Mouse (Mus musculus): ENCODE measurements around the gene Alyref.
"Not testable (repeated sequence)": the region's sequence is repeated elsewhere in the genome, so short reads cannot be mapped to it uniquely, and the experiment has no call there.

The Alyref gene

GRCm38 (mm10) chr11:120598990-120599549 is 905 bp upstream of the Alyref start:
- DNase-seq (ENCODE audit: low spot score): no peak

DNA sequence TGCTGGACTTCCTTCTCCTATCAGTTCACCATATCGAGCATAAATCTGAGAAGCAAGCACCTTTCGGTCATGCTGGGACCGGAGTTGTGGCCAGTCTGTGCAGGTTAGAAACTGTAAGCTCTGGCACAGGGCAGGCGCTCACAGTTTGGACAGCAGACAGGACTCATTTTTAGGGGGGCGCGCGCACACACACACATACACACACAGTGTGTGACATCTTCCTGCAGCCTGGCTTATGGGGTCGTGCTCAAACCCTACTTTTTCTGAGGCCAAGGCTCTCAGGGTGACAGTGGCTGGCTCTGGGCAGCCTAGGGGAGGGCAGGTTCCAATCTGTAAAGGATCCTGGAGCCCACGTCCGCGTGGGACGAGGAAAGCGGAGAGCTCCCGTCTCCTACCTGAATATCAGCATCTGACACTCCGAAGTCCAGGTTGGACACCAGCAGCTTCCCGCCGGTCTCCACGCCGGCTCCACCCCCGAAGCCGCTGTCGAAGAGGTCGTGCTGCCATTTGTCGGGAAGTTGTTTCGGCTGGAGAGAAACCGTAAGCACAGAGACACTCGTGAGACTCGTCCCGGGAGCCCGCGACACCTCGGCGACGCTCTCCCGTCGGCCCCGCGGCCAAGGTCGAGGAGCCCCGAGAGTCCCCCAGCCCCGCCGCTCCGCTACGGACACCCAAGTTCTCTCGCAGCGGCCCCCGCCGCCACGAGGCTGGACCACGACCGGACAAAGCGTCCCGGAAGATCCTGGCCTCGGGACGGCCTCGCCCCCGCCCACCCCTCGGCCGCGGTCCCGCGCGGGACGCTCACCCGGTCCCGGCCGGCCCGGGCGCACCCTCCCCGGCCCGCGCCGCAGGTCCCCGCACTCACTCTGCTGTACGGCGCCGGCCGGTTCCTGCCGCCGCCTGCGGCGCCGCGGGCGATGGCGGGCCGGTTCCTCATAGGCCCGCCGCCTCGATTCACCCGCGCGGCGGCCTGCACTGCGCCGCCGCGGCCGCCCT is 627 bp downstream of the Alyref start:
- no peak for DNase-seq (ENCODE audit: low spot score)

DNA sequence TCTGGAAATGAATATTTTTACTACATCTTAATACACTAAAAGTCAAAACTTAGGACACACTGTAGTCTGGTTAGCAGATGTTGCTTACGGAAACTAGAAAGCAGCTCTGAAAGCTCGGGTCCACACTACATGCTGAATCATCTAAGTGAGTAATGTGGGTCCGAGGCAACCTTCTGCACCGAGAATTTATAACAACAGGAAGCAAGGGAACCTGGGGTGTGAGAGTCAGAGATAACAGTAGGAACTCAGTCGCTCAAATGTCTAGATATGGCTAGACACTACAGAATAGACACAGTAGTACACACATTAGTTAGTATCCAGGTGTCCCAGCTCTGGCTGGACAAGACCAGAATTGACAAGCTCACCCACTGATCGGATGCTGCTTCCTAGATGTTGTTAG is 9.6 kb downstream of the Alyref start:
- DNase-seq (ENCODE audit: low spot score): no peak

- no peak for DNase-seq (ENCODE audit: low spot score)
Measured at GRCm38 (mm10) chr11:120583937-120584336, 14.2 kb downstream of the Alyref start.

GRCm38 (mm10) chr11:120582982-120583293 is 15.2 kb downstream of the Alyref start:
- not testable (repeated sequence) for DNase-seq (ENCODE audit: low spot score)

DNA sequence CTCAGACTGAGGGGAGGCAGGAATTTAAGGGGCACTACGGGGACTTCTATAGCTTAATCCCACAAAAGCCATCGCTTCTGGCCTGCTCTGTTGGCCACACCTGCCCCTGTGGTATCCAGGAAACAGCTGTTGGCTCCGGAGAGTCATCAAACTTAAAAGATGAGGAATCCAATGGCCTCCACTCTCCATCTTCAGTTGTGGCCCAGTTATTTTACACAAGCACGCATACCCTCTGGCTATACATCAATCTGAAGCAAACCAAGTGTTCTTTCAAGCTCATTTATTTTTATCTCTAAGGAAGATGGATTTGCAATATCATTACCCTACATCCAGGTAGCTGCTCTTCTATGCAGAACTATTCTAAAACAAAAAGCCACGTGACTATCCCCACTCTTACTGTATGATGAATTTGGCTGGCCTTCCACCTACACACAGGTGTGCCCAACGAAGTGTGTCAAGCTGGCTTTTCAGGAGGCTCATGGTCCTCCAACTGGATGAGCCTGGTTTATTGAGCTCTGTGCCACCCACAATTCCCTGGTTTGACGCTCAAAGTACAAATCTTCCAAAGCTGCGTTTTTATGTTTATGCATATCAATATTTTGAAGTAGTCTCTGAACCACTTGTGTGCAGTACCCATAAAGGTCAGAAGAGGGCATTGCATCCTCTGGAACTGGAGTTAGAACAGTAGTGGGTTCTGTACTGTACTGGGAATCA is 15.7 kb downstream of the Alyref start:
- no peak for DNase-seq (ENCODE audit: low spot score)

GRCm38 (mm10) chr11:120581490-120582267 is 16.5 kb downstream of the Alyref start, which contains the start of gene Arhgdia:
Gene Arhgdia (minus strand): TSS chr11:120581624.
- DNase-seq (ENCODE audit: low spot score): peak; percentile 86

- DNase-seq (ENCODE audit: low spot score): no peak
Measured at GRCm38 (mm10) chr11:120580871-120581331, 17.3 kb downstream of the Alyref start.

DNA sequence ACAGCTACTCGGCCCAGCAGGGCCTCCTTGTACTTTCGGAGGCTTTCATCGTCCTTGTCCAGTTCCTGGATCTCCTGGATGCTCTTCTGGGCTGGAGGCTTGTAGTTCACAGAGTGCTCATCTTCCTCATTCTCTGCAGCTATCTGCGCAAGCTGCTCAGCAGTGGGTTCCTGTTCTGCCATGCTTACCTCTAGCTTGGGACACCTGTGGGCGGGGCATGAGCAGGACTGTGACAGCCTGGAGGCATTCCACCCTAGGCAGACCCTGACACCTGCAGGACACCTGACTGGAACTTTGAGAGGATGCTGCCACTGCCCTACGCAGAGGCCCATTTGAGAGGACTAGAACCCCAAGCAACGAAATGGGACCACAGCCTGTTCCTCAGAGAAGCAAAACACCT is 18.0 kb downstream of the Alyref start:
- no peak for DNase-seq (ENCODE audit: low spot score)

DNA sequence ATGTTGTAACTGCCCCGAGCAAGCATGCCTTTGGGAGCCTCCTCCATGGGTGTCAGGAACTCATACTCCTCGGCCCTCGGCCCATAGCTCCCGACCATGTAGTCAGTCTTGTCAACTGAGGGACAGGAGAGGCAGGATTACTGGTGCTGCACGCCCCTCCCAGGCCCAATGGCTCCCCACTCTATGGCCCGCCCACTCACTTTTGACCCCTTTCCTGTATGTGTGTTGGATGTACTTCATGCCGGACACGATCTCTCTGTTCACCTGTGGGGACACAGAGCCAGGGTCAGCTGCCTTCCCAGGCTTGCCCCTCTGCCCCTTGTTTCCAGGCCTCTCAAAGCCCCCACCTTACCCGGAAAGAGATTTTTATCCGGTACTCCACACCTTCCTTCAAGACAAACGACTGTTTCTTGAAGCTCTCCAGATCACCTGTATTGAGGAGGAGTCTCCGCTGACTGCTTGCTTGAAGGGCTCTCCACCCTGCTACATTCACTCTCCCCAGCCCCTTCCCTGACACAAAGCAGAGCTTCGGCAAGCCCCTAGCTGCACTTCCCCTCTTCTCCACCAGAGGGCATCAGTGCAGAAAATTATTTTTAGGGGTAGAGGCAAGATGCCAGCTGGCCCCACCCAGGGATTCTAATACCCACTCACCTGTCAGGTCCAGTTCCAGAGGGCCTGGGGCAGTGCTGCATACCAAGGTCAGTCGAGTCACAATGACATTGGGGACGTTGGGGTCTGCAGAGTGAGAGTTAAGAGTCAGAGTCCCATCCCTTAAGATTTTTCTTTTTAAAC is 18.7 kb downstream of the Alyref start:
- peak; percentile 63 for DNase-seq (ENCODE audit: low spot score)

DNA sequence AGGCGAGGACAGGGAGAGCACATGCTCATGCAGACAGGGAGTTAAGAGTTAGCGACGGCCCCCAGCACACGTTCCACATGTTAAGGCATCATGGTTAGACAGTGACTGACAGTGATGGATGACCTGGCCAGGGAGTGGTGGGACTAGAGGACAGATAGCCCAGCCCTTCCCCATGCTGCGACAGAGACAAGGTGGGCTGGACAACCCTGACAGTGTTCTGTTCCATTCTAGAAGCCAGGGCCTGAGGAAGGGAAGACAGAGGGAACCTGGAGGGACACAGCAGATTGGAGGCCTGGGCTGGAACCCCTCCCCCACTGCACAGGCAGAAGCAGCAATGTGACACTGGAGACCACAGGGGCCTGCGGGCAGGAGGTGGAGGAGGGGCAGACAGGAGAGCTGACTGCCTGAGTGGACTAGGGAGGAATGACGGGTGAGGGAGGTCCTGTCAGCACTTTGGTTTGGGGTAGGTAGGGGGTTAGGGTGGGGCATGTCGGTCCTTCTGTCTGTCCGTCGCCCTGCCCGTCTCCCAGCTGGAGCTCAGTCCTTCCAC is 19.4 kb downstream of the Alyref start:
- DNase-seq (ENCODE audit: low spot score): no peak

- DNase-seq (ENCODE audit: low spot score): no peak
Measured at GRCm38 (mm10) chr11:120578024-120578693, 20.0 kb downstream of the Alyref start.

DNA sequence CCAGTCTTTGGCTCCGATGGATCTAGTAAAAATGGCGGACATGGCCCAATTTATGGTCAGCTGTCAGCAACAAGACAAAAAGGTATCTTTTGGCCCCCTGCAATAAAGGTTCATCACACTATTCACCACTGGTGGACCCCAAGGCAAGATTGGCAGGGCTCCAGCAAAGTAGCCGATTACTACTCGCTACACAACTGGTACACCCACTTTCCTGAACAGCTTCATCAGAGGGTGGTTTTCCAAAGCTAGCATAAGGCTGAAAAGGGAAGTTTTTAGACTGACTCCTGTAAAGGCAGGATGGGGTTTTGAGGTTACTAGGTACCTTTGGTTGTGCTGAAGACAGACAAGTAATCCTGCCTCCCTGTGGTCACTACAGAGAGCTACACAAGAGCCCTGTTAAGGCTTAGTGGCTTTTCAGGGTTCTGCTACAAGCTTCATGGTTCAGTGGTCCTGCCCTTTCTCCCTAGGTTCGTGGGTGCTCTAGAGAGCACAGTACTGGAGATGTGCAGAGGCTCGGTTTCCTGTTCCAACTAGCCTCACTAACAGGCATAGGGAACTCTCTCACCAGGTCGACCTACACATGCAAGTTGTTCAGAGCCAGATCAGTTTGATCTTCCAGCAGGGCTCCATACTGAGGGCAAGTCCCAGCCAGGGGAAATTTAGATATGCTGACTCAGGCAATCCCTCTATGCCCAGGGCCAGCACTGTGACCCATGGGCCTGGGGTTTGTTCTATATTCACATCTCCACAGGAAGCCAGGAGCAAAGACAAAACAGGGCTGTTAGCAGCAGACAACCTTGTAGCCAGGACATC is 20.7 kb downstream of the Alyref start:
- DNase-seq (ENCODE audit: low spot score): no peak

- DNase-seq (ENCODE audit: low spot score): no peak
Measured at GRCm38 (mm10) chr11:120576365-120576981, 21.7 kb downstream of the Alyref start.

DNA sequence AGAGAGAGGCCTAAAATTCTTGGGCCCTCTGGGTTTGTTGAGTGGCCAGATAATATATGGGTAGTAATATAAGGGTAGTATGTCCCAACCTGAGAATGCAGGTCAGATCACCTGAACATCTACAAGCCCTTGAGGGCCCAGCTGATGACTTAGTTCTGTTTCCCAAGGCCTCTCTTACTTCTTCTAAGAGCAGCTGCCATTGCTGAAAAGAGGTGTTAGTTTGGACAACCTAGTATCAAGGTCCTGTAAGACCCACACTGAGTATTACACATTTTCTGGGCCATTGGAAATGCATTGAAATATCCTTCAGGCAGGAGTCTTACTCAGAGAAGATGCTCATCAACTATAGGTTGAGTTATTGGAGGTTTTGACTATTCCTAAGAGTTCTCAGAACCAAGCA is 22.2 kb downstream of the Alyref start:
- no peak for DNase-seq (ENCODE audit: low spot score)

GRCm38 (mm10) chr11:120575046-120575445 is 23.1 kb downstream of the Alyref start:
- DNase-seq (ENCODE audit: low spot score): no peak

- DNase-seq (ENCODE audit: low spot score): no peak
Measured at GRCm38 (mm10) chr11:120574278-120574600, 23.9 kb downstream of the Alyref start.

DNA sequence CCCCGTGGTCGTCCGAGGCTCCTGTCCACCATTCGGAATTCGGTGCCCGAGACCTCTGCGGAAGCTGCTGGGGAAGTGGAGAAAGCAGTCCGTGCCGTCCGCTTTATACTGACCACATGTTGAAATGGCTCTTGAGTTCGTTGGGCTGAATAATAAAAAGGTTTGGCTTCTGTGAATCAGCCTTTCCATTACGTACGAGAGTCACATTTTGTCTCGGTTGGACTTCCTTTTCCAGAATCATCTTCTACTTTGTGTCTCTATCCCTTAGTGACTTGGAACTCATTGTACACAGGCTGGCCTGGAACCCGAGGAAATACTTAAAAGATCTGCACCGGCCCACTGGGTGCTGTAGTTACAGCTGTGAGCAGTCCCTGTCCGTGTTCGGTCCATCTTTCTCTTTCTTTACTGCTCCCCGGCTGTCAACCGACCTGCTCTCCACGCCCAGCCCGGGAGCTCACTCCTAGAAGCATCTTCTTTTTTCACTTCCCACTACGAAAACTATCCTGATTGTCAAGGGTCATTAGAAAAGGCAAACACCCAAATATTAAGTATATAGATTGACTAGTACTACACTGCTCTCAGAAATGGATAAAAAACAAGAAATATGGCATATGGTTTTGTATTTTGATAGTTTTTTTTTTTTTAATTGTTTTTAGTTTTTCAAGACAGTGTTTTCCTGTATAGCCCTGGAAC is 24.4 kb downstream of the Alyref start:
- DNase-seq (ENCODE audit: low spot score): no peak
